Mouse (Mus musculus): ENCODE measurements at regions not wholly inside any gene's neighbourhood (a gene's known extent, or its start where the extent isn't known, plus 50 kb on each side); places are given as distances from the start of the nearest gene placed in this dataset.

DNA sequence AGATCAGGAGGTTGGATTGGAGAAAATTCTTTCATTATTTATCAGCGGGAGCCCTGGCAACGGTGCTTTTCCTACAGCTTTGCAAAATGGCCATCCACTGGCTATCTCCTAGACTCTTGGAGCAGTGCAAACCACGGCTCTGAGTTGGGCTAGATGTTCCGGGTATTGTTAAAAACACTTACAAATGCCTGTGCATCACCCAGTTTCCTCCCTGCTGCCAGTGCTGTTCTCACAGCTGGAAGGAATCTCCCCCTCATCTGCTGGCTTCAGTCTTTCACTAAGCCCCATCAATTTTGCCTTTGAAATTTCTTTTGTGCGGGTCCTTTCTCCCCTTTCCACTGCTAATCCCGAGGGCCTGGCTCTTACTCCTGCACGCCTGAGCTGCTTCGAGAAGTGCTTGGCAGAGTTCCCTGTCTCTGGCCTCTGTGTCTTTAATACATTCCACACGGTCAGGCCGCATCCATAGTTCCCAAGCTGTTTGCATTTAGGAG lies 156.8 kb downstream of the Uaca start:
- TF ChIP-seq ZC3H11A (IDR thresholded peaks at IDR 0.05; ENCODE audit: borderline replicate concordance, low read depth, low read length): no peak
- no peak for TF ChIP-seq ZNF384 (IDR thresholded peaks at IDR 0.05; ENCODE audit: low read depth, low read length)

Data from ES-E14 (cell line).